Mouse (Mus musculus): ENCODE data around the gene Kif27. TPM values are rescaled to one million over a fixed set of nuclear protein-coding genes. Genes with fewer than 3 reads are reported as not detected.
"Not testable (repeated sequence)": the region's sequence is repeated elsewhere in the genome, so short reads cannot be mapped to it uniquely, and the experiment has no call there.

Kif27 gene
- polyA plus RNA-seq, 1 experiment from 2014 or later, result 1.5 TPM

DNA sequence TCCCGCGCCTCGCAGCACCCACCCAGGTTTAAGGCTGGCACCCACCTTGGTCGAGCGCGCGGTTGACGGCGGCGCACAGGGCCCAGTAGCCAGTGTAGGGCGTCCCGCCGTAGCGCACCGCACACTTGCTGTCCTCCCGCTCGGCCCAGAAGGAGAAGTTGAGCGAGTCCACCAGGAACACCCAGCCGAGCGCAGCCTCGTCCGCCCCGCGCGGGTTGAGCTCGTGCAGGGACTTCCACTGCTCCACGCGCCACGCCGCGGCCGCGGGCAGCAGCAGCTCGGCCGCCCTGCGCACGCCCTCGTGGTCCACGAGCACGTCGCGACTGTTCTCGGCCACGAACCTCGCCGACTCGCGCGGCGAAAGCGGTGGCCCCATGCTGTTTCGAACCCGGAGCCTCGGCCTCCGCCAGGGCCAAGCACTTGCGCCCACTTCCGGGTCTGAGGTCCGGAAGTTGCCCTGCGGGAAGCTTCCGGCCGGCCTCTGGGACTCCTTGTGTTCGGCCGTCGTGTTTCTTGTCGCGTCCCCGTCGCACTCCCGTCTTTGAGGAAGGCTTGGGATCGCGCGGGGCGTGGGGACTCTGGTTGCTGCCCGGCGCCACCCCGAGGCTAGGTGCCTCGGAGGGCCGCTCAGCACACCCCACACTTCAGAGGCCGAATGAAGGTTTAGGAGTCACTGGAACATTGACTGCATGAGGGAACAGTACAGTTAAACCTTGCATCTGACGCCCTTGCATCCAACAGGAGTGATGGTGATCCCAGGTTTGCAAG lies 26.0 kb upstream of the Kif27 start, which contains the start of gene 2210016F16Rik:
Gene 2210016F16Rik (minus strand): TSS at position 447 of the 768 bp plus-strand sequence.
- peak; percentile 74 for DNase-seq (ENCODE audit: low spot score)
- H3K27ac ChIP-seq, result peak within 1 kb of the TSS; percentile 90
- no peaks in the 10 kb centered on the region for H3K27me3 ChIP-seq (ENCODE audit: insufficient read depth, poor library complexity, severe bottlenecking)
- 4% methylated on average over 80 of the region's 80 CpGs for WGBS
- H3K4me3 ChIP-seq, result peak within 1 kb of the TSS; percentile 71
- H3K4me1 ChIP-seq (replicated peaks), result peaks cover 18% of the 10 kb centered on the region; the same call in 1 of the 2 replicates
- peaks cover 25% of the 10 kb centered on the region for H3K9me3 ChIP-seq
- H3K36me3 ChIP-seq, result peaks cover 38% of the 10 kb centered on the region

DNA sequence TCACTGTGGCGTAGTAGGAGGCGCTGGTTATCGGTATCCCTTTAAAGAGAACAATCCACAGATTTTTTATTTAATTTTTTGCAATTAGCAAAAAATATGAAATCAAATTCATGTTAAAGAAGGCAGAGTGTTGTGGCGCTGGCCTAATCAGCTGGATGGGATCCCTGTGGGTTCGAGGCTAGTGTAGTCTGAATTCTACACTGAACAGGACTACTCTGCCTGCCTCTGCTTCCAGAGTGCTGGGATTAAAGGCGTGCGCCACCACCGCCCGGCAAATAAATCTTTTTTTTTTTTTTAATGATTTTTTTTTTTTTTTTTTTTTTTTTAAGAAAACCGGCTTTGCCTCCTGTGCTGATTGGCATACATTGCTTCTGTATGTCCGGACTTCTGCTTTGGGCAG lies 25.4 kb upstream of the Kif27 start:
- peaks cover 30% of the 10 kb centered on the region for H3K9me3 ChIP-seq
- WGBS, result 59% methylated on average over 11 of the region's 11 CpGs
- no peaks in the 10 kb centered on the region for H3K27me3 ChIP-seq (ENCODE audit: insufficient read depth, poor library complexity, severe bottlenecking)
- peaks cover 18% of the 10 kb centered on the region; the same call in 1 of the 2 replicates for H3K4me1 ChIP-seq (replicated peaks)
- DNase-seq (ENCODE audit: low spot score), result no peak
- H3K27ac ChIP-seq, result peak overlapping the region; percentile 90; the same call in 1 of the 2 replicates
- peaks cover 39% of the 10 kb centered on the region for H3K36me3 ChIP-seq
- peak overlapping the region; percentile 71 for H3K4me3 ChIP-seq

DNA sequence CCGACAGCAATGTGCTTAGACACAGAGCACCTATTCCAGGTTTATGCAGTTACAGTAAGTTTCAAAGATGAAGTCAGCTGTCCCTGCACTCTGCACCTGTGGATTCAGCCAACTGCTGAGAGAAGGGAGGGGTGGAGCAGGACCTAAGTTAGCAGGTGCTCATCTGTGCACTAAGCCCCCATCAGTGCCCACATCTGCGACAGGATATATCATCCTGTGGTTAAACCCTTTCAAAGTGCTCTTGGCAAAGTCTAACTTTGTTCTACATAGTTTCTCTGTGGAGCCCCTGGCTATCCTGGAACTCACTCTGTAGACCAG lies 14.2 kb upstream of the Kif27 start:
- Histone ChIP-seq H3K27ac (no peak overlapping the region), H3K9me3 (peaks cover 10% of the 10 kb centered on the region; the same call in 1 of the 2 replicates), H3K36me3 (no peaks in the 10 kb centered on the region), H3K27me3 (ENCODE audit: insufficient read depth, poor library complexity, severe bottlenecking) (no peaks in the 10 kb centered on the region), H3K4me1 (replicated peaks) (no peaks in the 10 kb centered on the region), H3K4me3 (no peak overlapping the region)
- WGBS, result 90% methylated on average over 2 of the region's 2 CpGs
- DNase-seq (ENCODE audit: low spot score), result no peak

DNA sequence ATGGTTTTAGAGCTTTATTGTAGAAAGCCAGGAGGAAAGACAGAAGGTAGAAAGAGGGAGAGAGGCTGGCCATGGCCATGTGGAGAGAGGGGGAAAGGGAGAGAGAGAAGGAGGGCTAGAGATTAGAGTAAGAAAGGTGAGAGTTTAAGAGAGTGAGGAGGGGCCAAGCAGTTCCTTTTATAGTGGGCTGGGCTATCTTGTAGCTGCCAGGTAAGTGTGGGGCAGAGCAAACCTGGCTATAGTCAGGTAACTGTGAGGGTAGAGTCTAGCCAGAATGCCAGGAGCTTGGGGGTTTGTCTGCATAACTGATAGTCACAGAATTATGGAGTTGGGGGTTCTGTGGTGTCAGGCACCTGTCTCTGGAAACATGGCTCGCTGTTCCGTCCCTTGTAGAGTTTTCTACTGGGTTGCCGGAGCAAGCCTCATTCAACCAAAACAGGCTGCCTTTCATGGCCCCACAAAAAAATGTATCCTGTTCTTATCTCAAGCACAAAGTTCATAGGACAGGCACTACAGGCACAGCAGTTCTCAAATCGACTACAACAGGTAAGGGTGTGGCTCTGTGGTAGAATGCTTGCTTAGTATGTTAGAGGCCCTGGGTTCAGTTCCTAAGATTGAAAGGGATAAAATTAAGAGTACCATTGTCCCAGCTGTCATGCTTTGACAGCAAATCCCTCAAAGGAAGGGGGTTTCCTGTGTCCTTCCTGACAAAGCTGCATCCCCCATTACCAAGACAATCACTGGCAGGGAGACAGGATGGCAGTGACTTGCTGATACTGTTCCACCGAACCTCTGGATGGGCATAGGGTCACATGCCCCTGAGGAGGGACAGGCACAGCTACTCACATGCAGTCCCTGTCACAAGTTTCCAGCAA lies 13.6 kb upstream of the Kif27 start:
- no peaks in the 10 kb centered on the region for H3K27me3 ChIP-seq (ENCODE audit: insufficient read depth, poor library complexity, severe bottlenecking)
- 89% methylated on average over 5 of the region's 5 CpGs for WGBS
- peaks cover 10% of the 10 kb centered on the region; the same call in 1 of the 2 replicates for H3K9me3 ChIP-seq
- H3K4me1 ChIP-seq (replicated peaks), result no peaks in the 10 kb centered on the region
- no peak overlapping the region for H3K4me3 ChIP-seq
- no peak overlapping the region for H3K27ac ChIP-seq
- H3K36me3 ChIP-seq, result no peaks in the 10 kb centered on the region
- no peak for DNase-seq (ENCODE audit: low spot score)

- WGBS, result 84% methylated on average over 4 of the region's 4 CpGs
- H3K4me3 ChIP-seq, result no peak overlapping the region
- DNase-seq (ENCODE audit: low spot score), result no peak
Measured at GRCm38 (mm10) chr13:58368835-58369234, 9.9 kb upstream of the Kif27 start.

DNA sequence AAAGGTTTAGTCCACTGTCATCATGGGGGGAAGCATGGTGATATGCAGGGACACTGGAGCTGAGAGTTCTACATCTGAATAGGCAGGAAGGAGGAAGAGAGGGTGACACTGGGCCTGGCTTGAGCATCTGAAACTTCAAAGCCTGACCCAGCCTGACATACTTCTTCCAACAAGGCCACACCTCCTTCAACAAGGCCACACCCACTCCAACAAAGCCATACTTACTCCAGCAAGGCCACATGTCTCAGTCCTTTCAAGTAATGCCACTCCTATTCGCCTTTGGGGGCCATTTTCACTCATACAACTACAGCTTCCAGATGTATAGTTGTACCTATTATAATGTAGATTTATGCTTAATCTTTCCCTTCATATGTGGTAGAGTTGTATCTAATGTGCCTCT lies 8.7 kb upstream of the Kif27 start:
- WGBS, result 77% methylated on average over 1 of the region's 1 CpGs

More at GRCm38 (mm10) chr13:58368835-58369234, 9.9 kb upstream of the Kif27 start:
- Histone ChIP-seq H3K27ac (no peak overlapping the region), H3K9me3 (no peaks in the 10 kb centered on the region), H3K36me3 (no peaks in the 10 kb centered on the region), H3K27me3 (ENCODE audit: insufficient read depth, poor library complexity, severe bottlenecking) (no peaks in the 10 kb centered on the region), H3K4me1 (replicated peaks) (no peaks in the 10 kb centered on the region)

DNA sequence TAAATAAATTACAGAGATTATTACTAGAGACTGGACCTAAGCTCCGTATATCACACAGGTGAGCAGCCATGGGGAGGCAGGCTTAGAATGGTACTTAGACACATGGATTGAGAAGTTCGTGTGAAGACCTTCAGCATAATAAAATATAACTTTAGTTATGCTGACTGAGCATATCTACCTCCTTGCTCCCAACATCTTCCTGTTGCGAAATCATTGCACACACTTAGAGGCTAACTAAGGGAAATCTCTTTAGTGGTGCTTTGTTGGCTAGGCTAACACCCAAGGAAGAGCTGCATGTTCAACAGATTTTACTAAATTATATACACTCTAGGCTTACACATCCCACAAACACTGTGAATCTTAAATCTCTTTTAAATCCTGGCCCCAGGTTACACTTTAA lies 7.5 kb upstream of the Kif27 start:
- H3K27ac ChIP-seq, result no peak overlapping the region
- no peaks in the 10 kb centered on the region for H3K9me3 ChIP-seq
- no peaks in the 10 kb centered on the region for H3K36me3 ChIP-seq
- no peak for DNase-seq (ENCODE audit: low spot score)
- no peaks in the 10 kb centered on the region for H3K27me3 ChIP-seq (ENCODE audit: insufficient read depth, poor library complexity, severe bottlenecking)
- no peak overlapping the region for H3K4me3 ChIP-seq
- 90% methylated on average over 3 of the region's 3 CpGs for WGBS
- no peaks in the 10 kb centered on the region for H3K4me1 ChIP-seq (replicated peaks)

More for the DNA sequence above, 8.7 kb upstream of the Kif27 start:
- Histone ChIP-seq H3K4me1 (replicated peaks) (no peaks in the 10 kb centered on the region), H3K9me3 (no peaks in the 10 kb centered on the region), H3K27me3 (ENCODE audit: insufficient read depth, poor library complexity, severe bottlenecking) (no peaks in the 10 kb centered on the region), H3K36me3 (no peaks in the 10 kb centered on the region), H3K27ac (no peak overlapping the region), H3K4me3 (no peak overlapping the region)
- no peak for DNase-seq (ENCODE audit: low spot score)

DNA sequence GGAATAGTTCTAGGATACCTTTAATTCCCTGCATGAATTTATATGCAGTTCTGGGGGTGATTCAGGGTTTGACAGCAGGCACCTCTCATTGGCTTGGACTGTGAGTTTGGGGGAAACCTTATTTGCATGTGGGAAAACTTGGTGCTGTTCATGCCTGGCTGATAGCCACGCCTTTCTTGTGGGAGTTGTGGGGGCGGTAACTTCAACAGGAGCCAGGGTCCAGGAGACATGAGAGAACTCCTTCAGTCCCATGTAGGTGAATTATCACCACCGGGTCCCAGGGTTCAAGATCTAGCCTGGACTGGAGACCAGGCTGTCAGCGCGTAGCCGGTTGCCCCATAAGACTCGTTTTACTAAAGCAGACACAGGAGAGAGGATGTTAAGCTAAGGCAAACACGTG lies 6.3 kb upstream of the Kif27 start:
- not testable (repeated sequence) for H3K36me3 ChIP-seq; H3K27me3 ChIP-seq (ENCODE audit: insufficient read depth, poor library complexity, severe bottlenecking); H3K9me3 ChIP-seq; H3K27ac ChIP-seq; DNase-seq (ENCODE audit: low spot score); H3K4me1 ChIP-seq (replicated peaks); H3K4me3 ChIP-seq
- 84% methylated on average over 8 of the region's 8 CpGs for WGBS

GRCm38 (mm10) chr13:58364353-58365175 lies 5.6 kb upstream of the Kif27 start:
- Histone ChIP-seq H3K27ac (no peak overlapping the region), H3K9me3 (no peaks in the 10 kb centered on the region), H3K27me3 (ENCODE audit: insufficient read depth, poor library complexity, severe bottlenecking) (no peaks in the 10 kb centered on the region), H3K4me1 (replicated peaks) (no peaks in the 10 kb centered on the region), H3K36me3 (no peaks in the 10 kb centered on the region), H3K4me3 (no peak overlapping the region)
- 79% methylated on average over 8 of the region's 8 CpGs for WGBS
- no peak for DNase-seq (ENCODE audit: low spot score)

DNA sequence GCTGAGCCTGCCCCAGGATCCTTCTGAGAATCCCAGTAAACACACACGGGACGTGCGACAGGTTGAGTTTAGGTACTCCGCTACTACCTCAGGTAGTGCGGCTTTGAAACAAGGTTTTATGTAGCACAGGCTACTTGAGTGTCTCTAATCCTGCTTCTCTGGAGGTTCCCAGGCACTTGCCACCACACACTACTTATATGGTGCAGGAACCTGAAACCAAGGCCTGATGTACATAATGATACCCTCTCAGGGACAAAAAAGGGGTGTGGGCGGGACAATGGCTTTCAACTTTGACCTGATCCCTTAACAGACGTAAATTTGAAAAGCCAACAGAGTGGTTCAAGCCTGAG lies 357 bp upstream of the Kif27 start:
- Histone ChIP-seq H3K27me3 (ENCODE audit: insufficient read depth, poor library complexity, severe bottlenecking) (peaks cover 16% of the 10 kb centered on the region; the same call in 1 of the 2 replicates), H3K36me3 (no peaks in the 10 kb centered on the region), H3K9me3 (no peaks in the 10 kb centered on the region), H3K27ac (no peak overlapping the region), H3K4me3 (peak overlapping the region; percentile 74), H3K4me1 (replicated peaks) (peaks cover 11% of the 10 kb centered on the region; the same call in 1 of the 2 replicates)
- WGBS, result 6% methylated on average over 7 of the region's 7 CpGs
- no peak for DNase-seq (ENCODE audit: low spot score)

DNA sequence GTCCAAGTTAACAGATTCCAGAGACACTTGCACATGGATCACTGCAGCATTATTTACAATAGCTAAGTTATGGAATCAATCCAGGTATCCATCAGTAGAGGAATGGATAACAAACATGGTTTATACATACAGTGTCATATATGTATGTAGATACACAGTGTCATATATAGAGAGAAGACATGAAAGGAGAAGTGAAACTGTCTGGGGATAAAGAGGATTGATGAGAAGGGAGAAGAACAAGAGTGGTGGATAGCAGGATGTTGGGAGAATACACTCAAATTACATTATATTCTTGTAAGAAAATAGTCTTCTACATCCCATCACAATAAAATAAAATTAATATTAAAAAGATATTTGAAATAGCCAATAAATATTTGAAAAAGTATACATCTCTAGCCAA lies 5.9 kb downstream of the Kif27 start:
- no peak overlapping the region for H3K27ac ChIP-seq
- DNase-seq (ENCODE audit: low spot score), result no peak
- H3K27me3 ChIP-seq (ENCODE audit: insufficient read depth, poor library complexity, severe bottlenecking), result peaks cover 11% of the 10 kb centered on the region; the same call in 1 of the 2 replicates
- H3K4me1 ChIP-seq (replicated peaks), result no peaks in the 10 kb centered on the region
- no peaks in the 10 kb centered on the region for H3K9me3 ChIP-seq
- no peak overlapping the region for H3K4me3 ChIP-seq
- no peaks in the 10 kb centered on the region for H3K36me3 ChIP-seq

DNA sequence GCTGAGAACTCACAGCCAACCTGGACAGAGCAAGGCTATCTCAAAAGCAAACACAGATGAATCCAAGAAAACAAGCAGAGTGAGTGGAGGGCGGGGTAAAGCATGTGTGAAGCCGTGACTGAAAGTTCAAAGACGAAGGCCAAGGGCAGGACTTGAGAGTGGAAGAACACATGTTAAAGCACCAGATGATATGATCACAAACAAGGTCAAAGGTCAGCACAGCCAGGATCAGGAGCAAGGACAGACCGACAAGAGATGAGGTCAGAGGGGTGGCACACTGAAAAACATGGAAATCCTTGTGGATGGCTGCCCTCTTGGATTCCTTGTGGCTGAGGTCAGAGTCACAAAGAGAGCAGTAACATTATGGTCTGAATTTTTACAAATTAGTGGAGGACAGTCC lies 8.3 kb downstream of the Kif27 start:
- Histone ChIP-seq H3K4me3 (no peak overlapping the region), H3K4me1 (replicated peaks) (no peaks in the 10 kb centered on the region), H3K27me3 (ENCODE audit: insufficient read depth, poor library complexity, severe bottlenecking) (no peaks in the 10 kb centered on the region), H3K36me3 (no peaks in the 10 kb centered on the region), H3K9me3 (no peaks in the 10 kb centered on the region), H3K27ac (no peak overlapping the region)
- DNase-seq (ENCODE audit: low spot score), result no peak
- 68% methylated on average over 4 of the region's 4 CpGs for WGBS

Measured in hindbrain, embryonic 10.5 days (tissue).